Mouse (Mus musculus) hindbrain, embryonic 11.5 days (tissue): Measurements from ENCODE around the gene Cul4b. TPM values are rescaled to one million over a fixed set of nuclear protein-coding genes. Genes with fewer than 3 reads are reported as not detected.
A peak's percentile ranks its signal among the peaks of the same experiment; 100 is the strongest.
"Not testable (repeated sequence)": the region's sequence is repeated elsewhere in the genome, so short reads cannot be mapped to it uniquely, and the experiment has no call there.

Experiments
- ATAC-seq: fragments of 200-750 bp; cut with Nextera tagmentation; 2 replicates; pipeline ENCODE4 v1.8.0; 2017; ENCODE audit warnings: mild to moderate bottlenecking, moderate TSS enrichment, moderate library complexity; ENCODE audit not compliant: low FRiP score
- DNase-seq: peaks from one replicate; pipeline ENCODE4 v3.0.0-alpha.2; 2015; ENCODE audit warnings: low spot score
- H3K27ac ChIP-seq: fragments of 300-500 bp; sonication (generic); 2 replicates; pipeline ENCODE4 v1.5.1; 2014; ENCODE audit warnings: mild to moderate bottlenecking, low read depth, low read length
- H3K27me3 ChIP-seq: fragments of 300-500 bp; sonication (generic); 2 replicates; pipeline ENCODE4 v1.6.1; 2014; ENCODE audit warnings: mild to moderate bottlenecking, low read length, moderate library complexity, mixed read lengths; ENCODE audit not compliant: control insufficient read depth, insufficient read depth
- H3K36me3 ChIP-seq: fragments of 300-500 bp; sonication (generic); 2 replicates; pipeline ENCODE4 v1.6.1; 2014; ENCODE audit warnings: mild to moderate bottlenecking, low read length, moderate library complexity, mixed read lengths; ENCODE audit not compliant: control insufficient read depth, insufficient read depth
- H3K4me1 ChIP-seq: fragments of 300-500 bp; sonication (generic); replicated peaks from 2 replicates; pipeline ENCODE4 v1.6.1; 2014; ENCODE audit warnings: low read length, mixed read lengths; ENCODE audit not compliant: control insufficient read depth, insufficient read depth
- H3K4me2 ChIP-seq: fragments of 300-500 bp; sonication (generic); replicated peaks from 2 replicates; pipeline ENCODE4 v1.6.1; 2014; ENCODE audit warnings: mild to moderate bottlenecking, low read depth, low read length
- H3K4me3 ChIP-seq: fragments of 300-500 bp; sonication (generic); 2 replicates; pipeline ENCODE4 v1.5.1; 2014; ENCODE audit warnings: low read depth, low read length
- H3K9ac ChIP-seq: fragments of 300-500 bp; sonication (generic); 2 replicates; pipeline ENCODE4 v1.6.1; 2014; ENCODE audit warnings: low read depth, low read length
- H3K9me3 ChIP-seq: fragments of 300-500 bp; sonication (generic); 2 replicates; pipeline ENCODE4 v1.6.1; 2016; ENCODE audit warnings: low read length; ENCODE audit not compliant: control insufficient read depth
- WGBS: fragments of 180-500 bp; shearing (Covaris S2); extraction: QIAGEN DNeasy Blood & Tissue Kit; methylation state at CpG from one replicate; pipeline ENCODE4 v1.1.7; 2014; 5-methylcytosine and 5-hydroxymethylcytosine counted together
- polyA plus RNA-seq: library from polyadenylated mRNA; unstranded; fragments of >200 nt; fragmentation: Nextera tagmentation; extraction: Ambion mirVana; gene quantifications from 2 replicates; pipeline ENCODE4 v1.2.1, GENCODE M21; 2014

Cul4b gene
- polyA plus RNA-seq, 1 experiment from 2014 or later, result 40.8 TPM

DNA sequence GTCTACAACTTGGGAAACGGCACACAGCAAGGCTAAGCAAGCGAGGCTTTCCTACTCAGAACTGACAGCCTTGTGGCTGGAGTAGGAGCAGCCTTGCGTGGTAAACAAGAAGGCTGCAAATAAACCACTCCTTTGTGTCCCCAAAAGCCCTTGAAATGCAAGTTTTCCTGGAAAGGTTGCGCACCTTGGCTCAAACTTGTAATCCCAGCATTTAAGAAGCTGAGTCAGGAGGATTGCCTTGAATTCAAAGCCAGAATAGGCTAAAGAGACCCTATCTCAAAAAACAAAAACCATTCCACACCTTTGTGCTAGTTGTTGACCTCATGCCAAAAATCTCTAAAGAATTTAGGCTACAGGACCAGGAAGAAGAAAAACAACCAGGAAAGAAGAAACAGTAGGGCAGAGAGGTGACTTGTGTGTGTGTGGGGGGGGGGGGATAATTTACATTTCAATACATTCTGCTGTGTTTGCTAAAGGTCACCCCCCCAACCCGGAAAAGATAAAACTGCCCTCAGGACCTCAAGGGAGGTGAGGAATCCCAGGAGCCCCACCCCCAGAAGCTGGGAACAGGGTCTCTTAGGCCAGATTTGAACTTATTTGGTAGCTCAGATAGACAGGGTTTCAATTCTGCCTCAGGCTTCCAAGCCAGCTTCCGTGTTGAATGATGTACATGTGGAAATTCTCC lies 9.3 kb downstream of the Cul4b start:
- no peaks in the 10 kb centered on the region for H3K36me3 ChIP-seq
- H3K27me3 ChIP-seq, result no peaks in the 10 kb centered on the region
- 77% methylated on average over 6 of the region's 6 CpGs for WGBS
- ATAC-seq (no peak), DNase-seq (no peak)
- no peak overlapping the region for H3K4me3 ChIP-seq
- no peaks in the 10 kb centered on the region for H3K4me1 ChIP-seq
- no peak overlapping the region for H3K9ac ChIP-seq
- H3K9me3 ChIP-seq, result no peaks in the 10 kb centered on the region
- no peak overlapping the region for H3K27ac ChIP-seq
- H3K4me2 ChIP-seq, result no peak overlapping the region

DNA sequence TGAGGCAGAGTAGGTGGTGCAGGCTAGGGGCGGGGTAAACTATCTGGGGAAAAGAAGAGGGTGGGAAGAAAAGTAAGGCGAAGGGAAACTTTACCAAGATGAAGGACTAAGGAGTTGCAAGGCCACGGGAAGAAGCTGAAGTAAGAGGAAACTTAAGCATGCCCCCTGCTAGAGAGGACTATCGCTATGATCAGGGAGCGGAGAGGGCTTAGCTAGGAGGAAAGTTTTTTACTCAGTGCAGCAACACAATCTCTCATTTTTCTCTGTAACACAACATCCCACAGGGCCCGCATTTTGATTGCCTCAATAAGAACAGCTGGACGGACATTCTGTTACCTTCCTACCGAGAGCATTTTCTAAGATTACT lies 10.8 kb downstream of the Cul4b start:
- Histone ChIP-seq H3K36me3 (no peaks in the 10 kb centered on the region), H3K27me3 (no peaks in the 10 kb centered on the region), H3K9ac (peak overlapping the region; percentile 12), H3K4me2 (peak overlapping the region; percentile 28), H3K27ac (peak overlapping the region; percentile 74; the same call in 1 of the 2 replicates), H3K4me1 (no peaks in the 10 kb centered on the region), H3K4me3 (peak overlapping the region; percentile 44), H3K9me3 (no peaks in the 10 kb centered on the region)
- ATAC-seq (no peak), DNase-seq (no peak)
- 8% methylated on average over 8 of the region's 8 CpGs for WGBS

DNA sequence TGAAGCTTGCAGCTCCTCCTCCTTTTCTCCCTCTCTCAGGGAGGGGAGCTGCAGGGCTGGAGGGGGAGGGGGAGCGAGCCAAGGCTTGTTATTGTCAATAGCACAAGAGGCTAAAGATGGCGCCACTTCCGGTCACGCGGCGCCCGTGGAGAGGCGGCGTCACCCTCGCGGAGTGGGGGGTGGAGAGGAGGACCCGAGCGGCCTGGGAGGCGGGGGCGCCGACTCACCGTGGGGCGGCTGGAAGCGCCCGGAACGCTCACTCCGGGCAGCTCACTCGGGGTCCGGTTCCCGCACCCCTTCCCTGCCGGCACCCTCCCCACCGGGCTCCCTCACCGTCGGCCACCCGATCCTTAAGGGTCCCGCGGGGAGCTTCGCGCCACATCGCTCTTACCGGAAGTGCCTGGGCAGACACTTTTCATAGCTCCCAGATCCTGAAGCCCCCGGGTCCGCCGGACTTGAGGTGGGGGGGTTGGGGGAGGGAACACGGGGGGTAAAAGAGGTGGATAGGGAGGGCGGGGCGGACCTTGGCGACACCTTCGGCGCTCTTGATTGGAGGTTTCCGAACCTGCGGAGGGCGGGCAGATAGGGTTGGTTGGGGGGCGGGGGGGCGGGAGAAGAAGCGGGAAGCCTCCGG lies 11.3 kb downstream of the Cul4b start:
- peak overlapping the region; percentile 74 for H3K27ac ChIP-seq
- WGBS, result 5% methylated on average over 26 of the region's 52 CpGs

DNA sequence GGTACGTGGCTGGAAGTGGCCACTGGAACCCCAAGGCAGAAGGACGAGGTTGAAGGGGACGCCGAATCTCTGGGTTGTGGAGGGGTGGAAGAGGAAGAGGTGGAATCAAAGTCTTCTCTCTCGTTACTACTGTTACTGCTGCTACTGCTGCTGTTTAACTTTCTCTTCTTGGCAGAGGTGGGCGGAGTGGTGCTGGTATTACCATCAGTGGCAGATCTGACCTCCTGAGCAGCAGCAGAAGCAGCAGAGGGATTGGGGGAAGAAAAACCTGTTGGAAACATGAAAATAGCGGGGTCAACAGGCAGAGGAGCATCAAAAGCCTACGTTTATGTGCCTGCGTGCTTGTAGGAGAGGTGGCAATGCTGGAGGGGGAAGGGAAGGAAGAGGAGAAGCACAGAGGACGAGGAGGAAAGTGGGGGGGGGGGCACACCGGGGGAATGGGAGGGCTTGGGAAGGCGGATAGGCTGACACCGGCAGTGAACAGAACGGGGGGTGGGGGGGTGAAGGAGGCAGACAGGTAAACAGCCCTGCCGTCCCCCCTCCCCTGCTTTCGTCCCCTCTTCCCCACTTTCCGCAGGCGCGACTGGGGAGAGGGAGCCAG lies 12.0 kb downstream of the Cul4b start:
- peak overlapping the region; percentile 50 for H3K9ac ChIP-seq
- peak overlapping the region; percentile 44 for H3K4me3 ChIP-seq
- peak overlapping the region; percentile 74 for H3K27ac ChIP-seq
- no peaks in the 10 kb centered on the region for H3K9me3 ChIP-seq
- H3K4me2 ChIP-seq, result peak overlapping the region; percentile 52
- no peaks in the 10 kb centered on the region for H3K4me1 ChIP-seq
- no peaks in the 10 kb centered on the region for H3K36me3 ChIP-seq
- no peak for ATAC-seq
- 21% methylated on average over 9 of the region's 19 CpGs for WGBS
- no peaks in the 10 kb centered on the region for H3K27me3 ChIP-seq
- DNase-seq, result no peak

More for the DNA sequence above, 11.3 kb downstream of the Cul4b start:
- Histone ChIP-seq H3K9me3 (no peaks in the 10 kb centered on the region), H3K4me3 (peak overlapping the region; percentile 44), H3K9ac (peak overlapping the region; percentile 50), H3K36me3 (no peaks in the 10 kb centered on the region), H3K4me2 (peak overlapping the region; percentile 52), H3K4me1 (no peaks in the 10 kb centered on the region), H3K27me3 (no peaks in the 10 kb centered on the region)
- ATAC-seq (peak; percentile 96), DNase-seq (peak; percentile 85)

DNA sequence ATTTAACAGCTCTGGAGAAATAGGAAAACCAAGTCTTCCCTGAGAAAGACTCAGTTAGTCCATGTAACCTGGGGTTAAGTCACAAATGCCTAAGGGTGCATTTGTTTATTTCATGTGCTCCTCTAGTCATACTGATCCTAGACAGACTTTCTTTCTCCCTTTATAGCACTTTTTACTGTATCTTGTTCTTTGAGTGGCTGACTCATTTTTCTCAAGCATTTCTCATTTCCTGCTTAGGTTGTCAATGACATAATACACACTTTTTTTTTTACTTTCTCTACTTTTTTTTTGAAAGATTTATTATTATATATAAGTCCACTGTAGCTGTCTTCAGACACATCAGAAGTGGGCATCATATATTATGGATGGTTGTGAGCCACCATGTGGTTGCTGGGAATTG lies 22.7 kb downstream of the Cul4b start:
- H3K4me2 ChIP-seq, result no peak overlapping the region
- ATAC-seq (no peak), DNase-seq (no peak)
- H3K27me3 ChIP-seq, result no peaks in the 10 kb centered on the region
- no peak overlapping the region for H3K27ac ChIP-seq
- H3K36me3 ChIP-seq, result no peaks in the 10 kb centered on the region
- H3K9me3 ChIP-seq, result no peaks in the 10 kb centered on the region
- no peaks in the 10 kb centered on the region for H3K4me1 ChIP-seq
- H3K9ac ChIP-seq, result no peak overlapping the region
- no peak overlapping the region for H3K4me3 ChIP-seq

DNA sequence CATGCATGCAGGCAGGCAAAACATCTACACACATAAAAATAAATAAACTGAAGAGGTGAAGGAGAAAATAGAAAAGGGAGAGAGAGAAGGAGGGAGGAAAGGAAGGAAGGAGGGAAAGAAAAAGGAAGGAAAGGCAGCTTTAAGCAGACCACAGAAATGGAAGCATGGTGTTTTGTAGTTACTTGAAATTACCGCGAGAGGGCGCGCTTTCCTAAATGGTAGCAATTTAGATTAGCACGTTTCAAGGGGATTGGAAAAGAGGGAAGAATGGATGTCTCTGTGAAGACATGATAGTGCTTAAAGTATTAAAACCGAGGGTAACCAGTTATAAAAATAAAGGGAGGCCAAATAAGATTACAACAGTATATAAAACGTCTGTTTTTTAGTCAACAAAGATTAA lies 61.4 kb downstream of the Cul4b start:
- no peak overlapping the region for H3K4me2 ChIP-seq
- no peak overlapping the region for H3K4me3 ChIP-seq
- H3K27ac ChIP-seq, result no peak overlapping the region
- WGBS, result 4% methylated on average over 7 of the region's 7 CpGs
- no peaks in the 10 kb centered on the region for H3K9me3 ChIP-seq
- peak; percentile 67 for DNase-seq
- no peak overlapping the region for H3K9ac ChIP-seq
- ATAC-seq, result no peak
- H3K4me1 ChIP-seq, result no peaks in the 10 kb centered on the region
- no peaks in the 10 kb centered on the region for H3K27me3 ChIP-seq
- H3K36me3 ChIP-seq, result no peaks in the 10 kb centered on the region

DNA sequence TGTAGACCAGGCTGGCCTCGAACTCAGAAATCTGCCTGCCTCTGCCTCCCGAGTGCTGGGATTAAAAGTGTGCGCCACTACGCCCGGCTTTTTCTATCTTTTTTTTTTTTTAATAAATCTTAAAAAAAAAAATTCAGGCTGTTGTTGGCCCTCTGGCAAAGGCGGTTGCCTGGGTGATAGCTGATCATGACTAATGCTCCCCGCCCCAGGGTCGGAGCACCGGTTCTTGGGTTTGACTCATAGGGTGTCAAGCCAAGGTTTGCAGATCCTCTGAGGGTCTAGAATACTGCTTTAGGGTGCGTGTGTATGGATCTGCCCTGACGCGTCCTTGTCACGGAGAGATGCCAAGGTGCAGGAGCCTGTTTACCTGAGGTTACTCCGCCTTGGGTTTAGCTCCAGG lies 71.2 kb downstream of the Cul4b start:
- no peaks in the 10 kb centered on the region for H3K27me3 ChIP-seq
- ATAC-seq, result no peak
- no peak overlapping the region for H3K4me2 ChIP-seq
- no peak for DNase-seq
- no peak overlapping the region for H3K27ac ChIP-seq
- WGBS, result 89% methylated on average over 13 of the region's 14 CpGs
- no peaks in the 10 kb centered on the region for H3K36me3 ChIP-seq
- H3K4me3 ChIP-seq, result no peak overlapping the region
- H3K4me1 ChIP-seq, result no peaks in the 10 kb centered on the region
- H3K9me3 ChIP-seq, result no peaks in the 10 kb centered on the region
- no peak overlapping the region for H3K9ac ChIP-seq

DNA sequence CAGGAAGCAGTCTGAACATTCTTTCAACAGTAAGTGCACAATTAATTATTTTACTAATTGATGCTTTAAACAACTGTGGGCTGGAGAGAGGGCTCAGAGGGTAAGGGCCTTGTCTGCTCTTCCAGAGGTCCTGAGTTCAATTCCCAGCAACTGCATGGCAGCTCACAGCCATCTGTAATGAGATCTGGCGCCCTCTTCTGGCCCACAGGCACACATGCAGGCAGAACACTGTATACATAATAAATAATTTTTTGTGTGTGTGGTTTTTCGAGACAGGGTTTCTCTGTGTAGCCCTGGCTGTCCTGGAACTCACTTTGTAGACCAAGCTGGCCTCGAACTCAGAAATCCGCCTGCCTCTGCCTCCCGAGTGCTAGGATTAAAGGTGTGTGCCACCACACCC lies 73.8 kb downstream of the Cul4b start:
- WGBS, result 70% methylated on average over 5 of the region's 5 CpGs
- not testable (repeated sequence) for DNase-seq, H3K4me2 ChIP-seq, H3K27me3 ChIP-seq, H3K27ac ChIP-seq, H3K9ac ChIP-seq, H3K9me3 ChIP-seq, H3K4me3 ChIP-seq, ATAC-seq, H3K36me3 ChIP-seq, H3K4me1 ChIP-seq

DNA sequence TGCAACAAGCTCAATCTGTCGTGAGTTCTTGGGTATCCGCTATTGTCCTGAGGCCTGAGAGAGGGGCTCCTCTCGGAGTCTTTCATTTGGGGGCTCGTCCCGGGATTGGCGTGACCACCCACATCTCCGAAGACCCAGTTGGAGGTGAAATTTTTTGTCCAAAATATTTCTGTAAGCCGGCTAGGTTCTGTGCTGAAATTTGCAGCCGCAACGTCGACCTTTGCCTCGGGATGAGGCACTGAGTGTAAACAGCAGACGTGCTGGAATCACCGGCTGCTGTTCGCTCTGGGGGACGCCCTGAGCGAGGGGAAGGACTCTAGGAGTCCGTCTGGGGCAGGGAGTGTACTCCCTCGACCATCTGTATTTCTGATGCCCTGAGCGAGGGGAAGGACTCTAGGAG lies 90.5 kb downstream of the Cul4b start:
- 23% methylated on average over 19 of the region's 20 CpGs for WGBS
- not testable (repeated sequence) for H3K9me3 ChIP-seq, H3K27ac ChIP-seq, H3K36me3 ChIP-seq, H3K9ac ChIP-seq, ATAC-seq, H3K4me3 ChIP-seq, H3K4me1 ChIP-seq, H3K27me3 ChIP-seq
- H3K4me2 ChIP-seq, result peak overlapping the region; percentile 19; the same call in 1 of the 2 replicates
- DNase-seq, result peak; percentile 5
